Mouse (Mus musculus) heart, adult 8-10 months (tissue): ENCODE data around the gene Fam19a2. TPM values are rescaled to one million over a fixed set of nuclear protein-coding genes. Genes with fewer than 3 reads are reported as not detected.

Experiments
- DNase-seq: peaks from one replicate; pipeline ENCODE4 v3.0.0; 2022; ENCODE audit warnings: low spot score
- total RNA-seq, 4 experiments: library from RNA; stranded (reverse); gene quantifications; 2 replicates each; pipeline ENCODE4 v1.2.4; 2022

Gene Fam19a2
- total RNA-seq, 4 experiments from 2014 or later, result 0.09 to 0.22 (median 0.11) TPM

DNA sequence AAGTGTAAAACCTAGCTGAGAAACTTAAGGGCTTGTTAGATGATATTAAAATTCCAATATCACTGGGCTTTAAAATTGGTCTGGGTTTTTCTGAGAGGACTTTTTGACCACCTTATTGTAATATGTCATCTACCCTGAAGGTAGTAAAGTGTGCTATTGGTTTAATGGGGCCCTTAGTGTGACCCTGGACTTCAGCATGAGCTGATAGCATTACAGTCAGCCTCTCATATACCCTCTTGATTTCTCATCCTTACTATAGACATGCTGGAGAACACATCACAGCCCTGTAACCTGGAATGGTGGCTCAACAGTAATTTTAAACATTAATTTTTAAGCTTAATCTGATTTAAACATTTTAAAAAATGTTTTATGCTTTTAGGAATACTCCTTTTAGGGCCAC lies 459.8 kb downstream of the Fam19a2 start:
- no peak for DNase-seq

DNA sequence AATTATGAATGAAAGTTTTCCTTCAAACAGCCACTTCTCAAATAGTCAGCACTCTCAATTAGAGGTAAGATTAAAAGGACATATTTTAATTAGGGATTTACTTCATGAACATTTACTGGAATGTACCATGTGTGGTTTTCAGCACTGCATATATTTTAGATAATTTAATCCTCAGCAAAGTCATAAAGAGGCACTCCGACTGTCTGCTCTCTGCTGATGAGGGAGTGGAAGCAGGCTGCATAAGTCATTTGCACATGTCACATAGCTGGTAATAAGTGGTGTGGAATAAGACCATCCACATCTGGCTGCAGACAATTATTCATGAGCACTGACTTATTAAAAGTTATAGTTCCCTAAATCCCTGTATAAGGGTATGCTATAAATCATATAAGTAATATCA lies 484.5 kb downstream of the Fam19a2 start:
- DNase-seq, result no peak

DNA sequence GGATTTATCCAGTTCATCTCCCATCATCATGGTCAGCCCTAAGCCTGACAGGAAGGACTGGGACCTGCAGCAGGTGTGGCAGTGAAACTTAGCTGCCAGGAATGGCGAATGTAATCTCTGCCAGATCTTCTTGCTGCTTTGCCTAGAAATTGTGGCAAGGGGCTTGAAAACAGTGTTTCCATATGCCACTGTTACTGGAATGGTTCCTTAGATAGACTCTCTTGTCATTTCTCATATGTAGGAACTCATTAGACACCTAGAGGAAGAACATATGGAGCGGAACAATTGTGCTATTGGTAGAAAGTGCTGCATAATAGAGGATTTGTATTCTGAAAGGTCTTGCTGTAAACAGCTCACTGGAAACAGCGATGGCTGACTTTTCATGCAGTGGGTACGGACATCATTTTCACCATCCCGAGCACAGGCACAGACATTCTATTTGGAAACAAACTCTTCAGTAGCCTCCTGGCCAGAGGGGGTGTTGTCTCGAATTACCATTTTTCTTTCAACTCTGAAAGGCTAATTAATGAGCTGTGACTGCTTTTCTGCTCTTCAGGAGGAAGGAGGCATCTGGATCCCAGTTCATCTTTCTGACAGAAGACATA lies 488.0 kb downstream of the Fam19a2 start:
- DNase-seq, result no peak

- DNase-seq, result no peak
Measured at GRCm38 (mm10) chr10:123752755-123753154, 489.0 kb downstream of the Fam19a2 start.

GRCm38 (mm10) chr10:123753996-123754395 lies 490.2 kb downstream of the Fam19a2 start:
- no peak for DNase-seq

DNA sequence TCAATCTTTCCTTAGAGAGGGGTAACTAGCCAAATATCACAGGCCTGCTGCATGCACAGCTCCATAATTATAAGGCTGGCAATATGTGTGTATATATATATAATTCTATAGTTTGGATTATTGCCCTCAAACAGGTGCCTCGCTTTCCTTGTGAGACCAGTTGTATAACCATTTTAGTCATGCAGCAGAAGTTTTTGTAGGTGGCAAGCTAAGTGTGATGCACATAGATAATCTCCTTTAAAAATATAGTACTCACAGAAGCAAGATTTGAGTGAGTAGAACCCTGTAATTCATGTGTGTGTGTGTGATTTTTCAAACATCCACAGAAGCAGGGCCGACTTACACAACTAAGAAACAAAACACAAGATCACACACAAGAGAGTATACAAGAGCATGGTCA lies 525.6 kb downstream of the Fam19a2 start:
- DNase-seq, result no peak

Other genes starting within 250 kb of the Fam19a2 start
- gene Mon2, start 187.5 kb upstream of the Fam19a2 start, total RNA-seq, result 10 to 100 TPM; 36.2 to 47.2 (median 40.1) TPM
- gene Usp15, start 67.0 kb upstream of the Fam19a2 start, total RNA-seq, result 100 to 1,000 TPM in 1 of 4 experiments, 10 to 100 TPM in 3; 92.7 to 102 (median 94.7) TPM